Mouse (Mus musculus) megakaryocyte, embryonic 14.5 days (primary cell): ENCODE results near the gene Aifm1. TPM values are rescaled to one million over a fixed set of nuclear protein-coding genes. Genes with fewer than 3 reads are reported as not detected.

ENCODE experiments used
- H3K27me3 ChIP-seq: replicated peaks from 2 replicates; pipeline ENCODE3; 2012; ENCODE audit warnings: inconsistent platforms
- H3K36me3 ChIP-seq: replicated peaks from 2 replicates; pipeline ENCODE3; 2012; ENCODE audit warnings: low read length, inconsistent platforms, mixed read lengths
- H3K4me1 ChIP-seq: 2 replicates; pipeline ENCODE4 v1.6.1; 2012; ENCODE audit warnings: inconsistent platforms
- H3K4me3 ChIP-seq: replicated peaks from 2 replicates; pipeline ENCODE3; 2012; ENCODE audit warnings: moderate library complexity, mild to moderate bottlenecking, inconsistent platforms
- H3K9me3 ChIP-seq: 2 replicates; pipeline ENCODE4 v1.6.1; 2012; ENCODE audit warnings: inconsistent platforms
- FLI1 ChIP-seq: IDR thresholded peaks from 2 replicates; pipeline ENCODE4 v1.6.1; 2012; ENCODE audit warnings: low read length, inconsistent platforms, mixed read lengths
- GATA1 ChIP-seq: IDR thresholded peaks from 3 replicates; pipeline ENCODE4 v1.6.1; 2012; ENCODE audit warnings: mixed read lengths, low read length, inconsistent platforms, borderline replicate concordance
- polyA plus RNA-seq: library from polyadenylated mRNA; stranded (reverse); fragments of >175 nt; gene quantifications from 2 replicates; pipeline ENCODE4 v1.2.3, GENCODE M21; 2012; ENCODE audit warnings: low replicate concordance; ENCODE audit not compliant: insufficient read depth

Gene Aifm1
- 2.8 TPM in 1 of 2 replicates, not detected in the other for polyA plus RNA-seq

DNA sequence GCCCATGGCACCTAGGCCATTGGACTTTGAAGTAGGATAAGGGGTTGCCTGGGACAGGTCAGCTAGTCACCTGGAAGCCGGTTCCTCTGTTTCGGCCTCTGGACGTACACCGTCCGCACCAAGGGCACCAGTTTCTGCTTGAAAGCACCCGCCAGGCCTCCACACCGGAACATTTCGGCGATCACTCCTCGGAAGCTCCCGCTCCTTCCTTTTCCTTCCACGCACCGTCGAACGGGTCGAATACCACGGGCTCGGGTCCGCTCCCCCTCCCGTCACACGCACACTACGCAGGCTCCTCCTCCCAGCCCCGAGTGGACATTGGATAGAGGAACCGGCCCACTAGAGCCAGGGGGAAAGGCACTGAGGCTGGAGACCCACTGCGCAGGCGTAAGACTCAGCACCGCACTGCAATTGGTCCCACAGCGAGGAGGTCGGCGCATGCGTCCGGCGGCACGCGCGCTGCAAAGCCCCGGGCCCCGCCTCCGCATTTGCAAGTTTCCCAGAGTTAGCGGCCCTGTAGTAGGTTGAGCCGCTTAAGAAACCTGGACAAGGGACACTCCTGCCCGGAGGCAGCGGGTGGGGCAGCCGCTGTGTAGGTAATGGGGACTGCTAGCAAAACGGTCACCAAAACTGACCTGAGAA lies at the start of gene Aifm1:
TSS of gene Aifm1 (minus strand) at position 398 of the 642 bp plus-strand sequence.
- Histone ChIP-seq H3K9me3 (peaks cover 14% of the 10 kb centered on the region), H3K36me3 (peaks cover 20% of the 10 kb centered on the region), H3K27me3 (peaks cover 6% of the 10 kb centered on the region), H3K4me3 (peak within 1 kb of the TSS; percentile 93), H3K4me1 (peaks cover 12% of the 10 kb centered on the region; the same call in 1 of the 2 replicates)
- TF ChIP-seq FLI1 (no peak), GATA1 (no peak)

DNA sequence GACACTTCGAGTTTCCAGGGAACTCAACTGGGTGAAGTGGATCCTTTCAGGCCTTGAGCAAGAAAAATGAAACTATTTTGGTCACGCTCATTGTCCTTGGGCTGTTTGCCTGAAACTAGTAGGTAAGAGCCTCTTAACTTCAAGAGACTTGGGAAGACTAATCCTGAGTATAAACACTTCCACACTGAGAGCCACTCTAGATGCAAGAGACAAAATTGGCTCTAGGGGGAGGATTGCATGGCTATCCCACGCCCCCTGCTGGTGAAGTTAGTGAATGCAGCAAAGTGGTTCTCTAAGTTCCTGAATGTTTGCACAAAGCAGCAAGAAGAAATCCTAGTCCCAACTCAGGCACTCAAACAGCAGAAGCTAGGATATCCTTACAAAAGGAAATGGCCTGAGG lies 18.8 kb upstream of the Aifm1 start:
- Histone ChIP-seq H3K4me3 (no peak overlapping the region), H3K27me3 (no peaks in the 10 kb centered on the region), H3K36me3 (no peaks in the 10 kb centered on the region), H3K9me3 (peaks cover 3% of the 10 kb centered on the region; the same call in 1 of the 2 replicates), H3K4me1 (peaks cover 3% of the 10 kb centered on the region; the same call in 1 of the 2 replicates)
- TF ChIP-seq FLI1 = no peak
- no peak for TF ChIP-seq GATA1

DNA sequence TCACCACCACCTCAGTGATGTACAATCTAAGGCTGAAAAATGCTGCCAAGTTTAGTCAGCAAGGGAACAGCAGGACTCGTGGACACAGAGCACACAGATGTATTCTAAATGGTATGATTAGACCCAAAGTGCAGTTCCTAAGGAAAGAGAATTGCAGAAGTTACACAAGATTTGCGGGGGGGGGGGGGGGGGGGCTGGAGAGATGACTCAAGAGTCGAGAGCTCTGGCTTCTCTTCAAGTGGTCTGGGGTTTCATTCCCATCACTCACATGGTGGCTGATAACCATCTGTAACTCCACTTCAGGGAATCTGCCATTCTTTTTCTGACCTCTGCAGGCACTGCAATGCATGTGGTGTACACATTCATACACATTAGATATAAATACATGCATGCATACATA lies 13.1 kb upstream of the Aifm1 start:
- H3K27me3 ChIP-seq = peaks cover 5% of the 10 kb centered on the region
- H3K4me3 ChIP-seq = no peak overlapping the region
- H3K9me3 ChIP-seq = no peaks in the 10 kb centered on the region
- H3K4me1 ChIP-seq = peaks cover 20% of the 10 kb centered on the region
- TF ChIP-seq GATA1 (no peak), FLI1 (no peak)
- no peaks in the 10 kb centered on the region for H3K36me3 ChIP-seq

DNA sequence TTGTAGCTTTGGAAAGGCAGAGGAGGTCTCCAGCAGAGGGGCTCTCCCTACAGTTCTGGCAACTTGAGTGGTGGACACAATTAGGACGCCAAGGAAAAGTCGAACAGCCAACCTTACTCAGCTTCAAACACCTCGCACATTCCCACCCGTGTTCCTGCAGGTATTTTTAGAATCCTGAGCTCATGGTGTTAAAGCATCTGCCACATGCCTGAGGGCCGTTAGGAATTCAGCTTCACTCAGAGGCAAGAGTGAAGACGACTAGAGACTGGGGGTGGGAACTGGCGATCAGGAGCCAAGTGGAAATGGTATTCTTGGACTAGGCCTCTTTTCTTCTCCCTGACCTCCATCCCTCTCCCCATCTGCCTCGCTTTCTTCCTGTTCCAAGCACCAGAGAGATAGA lies 12.5 kb upstream of the Aifm1 start:
- Histone ChIP-seq H3K4me1 (peaks cover 22% of the 10 kb centered on the region), H3K4me3 (no peak overlapping the region), H3K9me3 (no peaks in the 10 kb centered on the region), H3K36me3 (no peaks in the 10 kb centered on the region), H3K27me3 (peaks cover 5% of the 10 kb centered on the region)
- TF ChIP-seq GATA1 = no peak
- no peak for TF ChIP-seq FLI1

DNA sequence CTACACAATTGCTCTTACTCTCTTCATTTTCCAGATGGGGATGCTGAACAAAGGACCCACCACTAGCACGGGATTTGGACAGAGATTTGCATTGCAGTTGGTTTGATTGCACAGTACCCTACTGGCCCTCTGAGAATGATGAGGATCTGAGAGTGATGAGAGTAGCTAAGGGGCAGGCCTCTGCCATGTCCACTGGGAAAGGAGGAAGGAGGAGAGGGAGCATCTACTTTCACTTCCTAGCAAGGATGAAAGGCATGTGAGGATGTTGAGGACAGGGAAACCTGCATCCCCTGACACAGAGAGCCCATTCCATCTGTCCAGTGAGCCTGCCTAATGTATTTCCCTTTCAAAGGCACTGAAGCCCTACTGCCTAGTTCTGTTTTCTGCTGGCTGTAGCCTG lies 12.0 kb upstream of the Aifm1 start:
- no peaks in the 10 kb centered on the region for H3K36me3 ChIP-seq
- no peak overlapping the region for H3K4me3 ChIP-seq
- H3K4me1 ChIP-seq = peaks cover 25% of the 10 kb centered on the region
- H3K9me3 ChIP-seq = no peaks in the 10 kb centered on the region
- peaks cover 5% of the 10 kb centered on the region for H3K27me3 ChIP-seq
- no peak for TF ChIP-seq GATA1
- TF ChIP-seq FLI1 = no peak

DNA sequence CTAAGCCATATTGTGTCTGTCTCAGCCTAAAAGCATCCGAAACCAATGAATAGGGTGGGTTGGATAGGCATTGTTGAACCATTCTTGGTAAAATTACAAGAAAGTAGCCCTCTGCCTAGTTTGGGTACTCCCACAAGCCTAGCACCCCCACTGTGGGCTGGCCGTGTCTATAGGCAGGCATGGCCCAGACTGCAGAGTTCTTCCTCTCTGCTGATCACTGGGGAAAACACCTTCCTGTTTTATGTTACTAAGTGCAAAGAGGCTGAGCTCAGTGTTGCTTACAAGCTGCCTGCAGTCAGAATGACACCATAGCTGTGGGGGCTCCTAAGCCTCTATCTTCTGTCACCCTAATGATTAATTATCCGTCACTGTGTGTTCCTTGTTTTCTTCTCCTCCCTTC lies 10.1 kb upstream of the Aifm1 start:
- peaks cover 3% of the 10 kb centered on the region for H3K36me3 ChIP-seq
- peaks cover 17% of the 10 kb centered on the region for H3K27me3 ChIP-seq
- H3K4me1 ChIP-seq = peaks cover 36% of the 10 kb centered on the region
- peaks cover 5% of the 10 kb centered on the region; the same call in 1 of the 2 replicates for H3K9me3 ChIP-seq
- no peak overlapping the region for H3K4me3 ChIP-seq
- TF ChIP-seq FLI1 = no peak
- TF ChIP-seq GATA1 = no peak

DNA sequence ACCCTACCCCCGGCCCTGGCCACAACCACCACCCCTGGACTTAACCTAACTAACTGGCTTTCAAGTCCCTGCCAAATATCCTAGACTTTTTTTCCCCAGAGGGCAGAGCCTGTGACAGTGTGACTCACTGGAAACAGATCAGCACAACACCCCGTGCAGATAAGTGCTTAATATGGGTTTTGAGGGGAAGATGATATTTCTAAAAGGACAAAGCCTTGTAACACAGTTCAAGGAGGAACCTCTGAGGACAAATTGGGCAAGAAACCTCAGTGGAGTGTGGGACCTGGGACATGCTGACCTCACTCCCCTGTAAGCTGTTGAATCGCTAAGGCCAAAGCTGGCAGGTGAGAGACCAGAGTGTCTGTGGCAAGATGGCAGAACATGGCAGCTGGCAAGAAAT lies 8.3 kb upstream of the Aifm1 start:
- Histone ChIP-seq H3K27me3 (peaks cover 20% of the 10 kb centered on the region), H3K36me3 (peaks cover 17% of the 10 kb centered on the region), H3K4me1 (peaks cover 37% of the 10 kb centered on the region), H3K9me3 (peaks cover 22% of the 10 kb centered on the region), H3K4me3 (no peak overlapping the region)
- no peak for TF ChIP-seq GATA1
- no peak for TF ChIP-seq FLI1

DNA sequence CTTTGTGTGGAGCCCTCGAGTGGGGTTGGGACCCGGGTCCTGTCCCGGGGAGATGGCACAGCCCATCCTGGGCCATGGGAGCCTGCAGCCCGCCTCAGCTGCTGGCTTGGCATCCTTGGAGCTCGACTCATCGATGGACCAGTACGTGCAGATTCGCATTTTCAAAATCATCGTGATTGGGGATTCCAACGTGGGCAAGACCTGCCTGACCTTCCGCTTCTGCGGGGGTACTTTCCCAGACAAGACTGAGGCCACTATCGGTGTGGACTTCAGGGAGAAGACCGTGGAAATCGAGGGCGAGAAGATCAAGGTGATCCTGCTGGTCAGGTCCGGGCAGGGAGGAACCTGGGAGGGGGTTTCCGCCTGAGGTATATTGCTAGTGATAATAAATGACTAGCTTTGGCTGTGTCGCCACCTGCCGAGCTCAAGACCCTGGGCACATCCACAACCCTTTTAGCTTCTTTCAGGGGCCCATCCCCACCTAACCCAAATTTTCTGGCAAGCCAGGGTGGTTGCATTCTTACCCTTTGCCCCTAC lies 6.3 kb upstream of the Aifm1 start:
- Histone ChIP-seq H3K27me3 (peaks cover 17% of the 10 kb centered on the region), H3K9me3 (peaks cover 22% of the 10 kb centered on the region), H3K4me3 (peak overlapping the region; percentile 86), H3K36me3 (peaks cover 17% of the 10 kb centered on the region), H3K4me1 (peaks cover 40% of the 10 kb centered on the region)
- TF ChIP-seq GATA1 = no peak

DNA sequence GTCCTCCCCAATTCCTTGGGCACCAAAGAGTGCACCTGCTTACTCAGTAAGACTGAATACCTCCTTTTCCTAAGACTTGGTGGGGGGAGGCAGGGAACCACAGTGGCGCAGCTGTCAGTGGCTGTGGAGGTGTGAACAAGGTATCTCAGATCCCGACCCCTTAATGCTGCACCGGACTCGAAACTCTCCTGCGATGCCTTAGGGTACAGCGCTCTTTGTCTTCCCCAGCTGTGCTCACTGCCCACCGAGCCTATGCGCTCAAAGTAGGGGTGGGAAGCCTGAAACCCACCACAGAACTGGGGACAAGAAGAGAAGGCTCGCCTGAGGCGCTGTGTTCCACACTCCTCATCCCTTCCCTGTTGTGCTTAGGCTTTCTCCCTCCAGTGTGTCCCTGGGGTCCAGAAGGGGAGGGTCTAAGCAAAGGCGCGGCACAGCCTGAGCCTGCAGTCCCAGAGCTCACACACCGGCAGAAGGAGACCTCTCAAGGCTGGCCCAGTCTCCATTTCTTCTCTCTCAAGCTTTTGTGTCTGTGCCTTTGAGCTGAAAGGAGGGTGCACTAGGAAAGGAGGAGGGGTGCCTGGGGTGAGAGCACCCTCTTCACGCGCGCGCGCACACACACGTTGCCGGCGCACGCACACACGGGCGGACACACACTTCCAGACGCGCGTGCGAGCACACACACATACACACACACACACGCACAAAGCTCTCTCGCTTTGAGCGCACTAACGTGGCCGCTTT lies 5.6 kb upstream of the Aifm1 start, which contains the start of gene Rab33a:
TSS of gene Rab33a (plus strand) at position 478 of the 741 bp plus-strand sequence.
- TF ChIP-seq FLI1 (no peak), GATA1 (no peak)
- Histone ChIP-seq H3K4me1 (peaks cover 41% of the 10 kb centered on the region), H3K36me3 (peaks cover 17% of the 10 kb centered on the region), H3K9me3 (peaks cover 22% of the 10 kb centered on the region), H3K4me3 (peak within 1 kb of the TSS; percentile 86), H3K27me3 (peaks cover 17% of the 10 kb centered on the region)

DNA sequence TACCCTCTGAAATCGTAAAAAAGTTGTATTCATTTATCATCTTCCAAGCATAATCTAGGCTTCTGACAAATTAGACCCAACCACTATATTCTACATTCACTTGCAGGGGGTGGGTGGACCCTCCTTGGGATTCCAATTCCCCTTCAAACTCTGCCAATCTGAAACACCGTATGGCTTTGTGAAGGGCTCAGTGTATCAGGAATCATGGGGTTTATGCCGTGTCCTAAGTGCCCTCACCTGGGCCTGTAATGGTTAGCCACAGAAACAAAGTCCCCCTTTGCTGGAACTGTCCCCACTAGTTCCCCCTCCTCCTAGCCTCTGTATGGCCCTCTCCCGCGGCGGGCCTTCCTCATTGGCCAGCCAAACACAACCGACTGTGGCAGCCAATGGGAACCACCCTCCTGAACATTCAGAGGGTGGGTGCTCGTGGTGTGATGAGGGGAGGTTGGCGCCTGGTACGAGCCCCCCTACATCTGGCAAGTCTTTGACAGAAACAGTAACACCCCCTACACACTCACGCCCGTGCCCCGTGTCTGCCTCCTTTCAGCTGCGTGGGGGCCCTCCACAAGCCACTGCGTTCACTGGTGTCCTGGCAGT lies 4.9 kb upstream of the Aifm1 start:
- H3K4me3 ChIP-seq = no peak overlapping the region

More for the DNA sequence above, 4.9 kb upstream of the Aifm1 start:
- Histone ChIP-seq H3K27me3 (peaks cover 19% of the 10 kb centered on the region), H3K36me3 (peaks cover 17% of the 10 kb centered on the region), H3K9me3 (peaks cover 22% of the 10 kb centered on the region), H3K4me1 (peaks cover 36% of the 10 kb centered on the region)
- no peak for TF ChIP-seq GATA1
- no peak for TF ChIP-seq FLI1
